Mouse (Mus musculus) liver, adult 2 months (tissue): Measurements from ENCODE around the gene Olfr1255.

Experiments used
- CTCF ChIP-seq: fragments of 200-500 bp; IDR thresholded peaks from 2 replicates; pipeline ENCODE4 v1.5.1; 2011; ENCODE audit warnings: low read depth, low read length, control low read depth
- POLR2A ChIP-seq: fragments of 200-500 bp; IDR thresholded peaks from 2 replicates; pipeline ENCODE4 v1.6.1; 2011; ENCODE audit warnings: low read length, control low read depth; ENCODE audit not compliant: insufficient read depth; ENCODE audit errors: extremely low read depth

- TF ChIP-seq POLR2A (no peak), CTCF (no peak)
Measured at GRCm38 (mm10) chr2:89820216-89820615, 8.4 kb downstream of the Olfr1255 start.
